Mouse (Mus musculus) kidney, adult 18-20 months (tissue): ENCODE measurements around the gene 1110008L16Rik.
A peak's percentile ranks its signal among the peaks of the same experiment; 100 is the strongest.

ENCODE experiments used
- DNase-seq: peaks from one replicate; pipeline ENCODE4 v3.0.0; 2021

Gene 1110008L16Rik

GRCm38 (mm10) chr12:55343998-55344397 is 44.6 kb downstream of the 1110008L16Rik start:
- DNase-seq: no peak

GRCm38 (mm10) chr12:55344583-55344982 is 45.2 kb downstream of the 1110008L16Rik start:
- peak; percentile 22 for DNase-seq

- no peak for DNase-seq
Observed at GRCm38 (mm10) chr12:55353423-55353822, 54.0 kb downstream of the 1110008L16Rik start.

- peak; percentile 34 for DNase-seq
Observed at GRCm38 (mm10) chr12:55354904-55355303, 55.5 kb downstream of the 1110008L16Rik start.

GRCm38 (mm10) chr12:55357303-55357702 is 57.9 kb downstream of the 1110008L16Rik start:
- DNase-seq: no peak

- no peak for DNase-seq
Observed at GRCm38 (mm10) chr12:55360929-55361328, 61.6 kb downstream of the 1110008L16Rik start.

- DNase-seq: no peak
Observed at GRCm38 (mm10) chr12:55365083-55365482, 65.7 kb downstream of the 1110008L16Rik start.

- no peak for DNase-seq
Observed at GRCm38 (mm10) chr12:55372424-55373055, 73.2 kb downstream of the 1110008L16Rik start.

GRCm38 (mm10) chr12:55376956-55377609 is 77.7 kb downstream of the 1110008L16Rik start:
- no peak for DNase-seq

GRCm38 (mm10) chr12:55377610-55377980 is 78.2 kb downstream of the 1110008L16Rik start:
- DNase-seq: no peak

GRCm38 (mm10) chr12:55384023-55384749 is 84.8 kb downstream of the 1110008L16Rik start, which contains the start of gene Psma6:
TSS of gene Psma6 (plus strand) at chr12:55384222.
- no peak for DNase-seq

GRCm38 (mm10) chr12:55384826-55385225 is 85.4 kb downstream of the 1110008L16Rik start:
- DNase-seq: no peak

- peak; percentile 53 for DNase-seq
Observed at GRCm38 (mm10) chr12:55385931-55386330, 86.6 kb downstream of the 1110008L16Rik start.

GRCm38 (mm10) chr12:55386456-55386855 is 87.1 kb downstream of the 1110008L16Rik start:
- DNase-seq: no peak

GRCm38 (mm10) chr12:55387083-55387787 is 87.9 kb downstream of the 1110008L16Rik start:
- no peak for DNase-seq

GRCm38 (mm10) chr12:55387788-55388465 is 88.5 kb downstream of the 1110008L16Rik start:
- no peak for DNase-seq

GRCm38 (mm10) chr12:55388478-55388877 is 89.1 kb downstream of the 1110008L16Rik start:
- DNase-seq: peak; percentile 55

- DNase-seq: peak; percentile 28
Observed at GRCm38 (mm10) chr12:55389132-55390081, 90.0 kb downstream of the 1110008L16Rik start.

GRCm38 (mm10) chr12:55392120-55392519 is 92.7 kb downstream of the 1110008L16Rik start:
- no peak for DNase-seq

GRCm38 (mm10) chr12:55392733-55393577 is 93.6 kb downstream of the 1110008L16Rik start:
- no peak for DNase-seq
